Mouse (Mus musculus) E14TG2a.4 (cell line): ENCODE data around the gene Hoxd1.

Experiments
- H3K27me3 ChIP-seq: 2 replicates; pipeline ENCODE4 v1.6.1; 2014; ENCODE audit warnings: low read length, control low read depth; ENCODE audit not compliant: insufficient read depth
- H3K36me3 ChIP-seq: 2 replicates; pipeline ENCODE4 v1.6.1; 2014; ENCODE audit warnings: low read length, control low read depth; ENCODE audit not compliant: insufficient read depth
- H3K4me1 ChIP-seq: replicated peaks from 2 replicates; pipeline ENCODE4 v1.6.1; 2014; ENCODE audit warnings: low read depth, low read length, control low read depth
- H3K4me3 ChIP-seq: replicated peaks from 2 replicates; pipeline ENCODE4 v1.5.1; 2014; ENCODE audit warnings: mild to moderate bottlenecking, low read length
- H3K9me3 ChIP-seq: 2 replicates; pipeline ENCODE4 v1.6.1; 2014; ENCODE audit warnings: low read length, control low read depth
- CTCF ChIP-seq: conservative IDR thresholded peaks from 2 replicates; pipeline ENCODE4 v1.5.1; 2014; ENCODE audit warnings: low read length
- NANOG ChIP-seq: IDR thresholded peaks from 2 replicates; pipeline ENCODE4 v1.6.1; 2014; ENCODE audit warnings: borderline replicate concordance, low read length, mixed read lengths
- POU5F1 ChIP-seq: IDR thresholded peaks from 2 replicates; pipeline ENCODE4 v1.6.1; 2014; ENCODE audit warnings: low read length, borderline replicate concordance

Gene Hoxd1

DNA sequence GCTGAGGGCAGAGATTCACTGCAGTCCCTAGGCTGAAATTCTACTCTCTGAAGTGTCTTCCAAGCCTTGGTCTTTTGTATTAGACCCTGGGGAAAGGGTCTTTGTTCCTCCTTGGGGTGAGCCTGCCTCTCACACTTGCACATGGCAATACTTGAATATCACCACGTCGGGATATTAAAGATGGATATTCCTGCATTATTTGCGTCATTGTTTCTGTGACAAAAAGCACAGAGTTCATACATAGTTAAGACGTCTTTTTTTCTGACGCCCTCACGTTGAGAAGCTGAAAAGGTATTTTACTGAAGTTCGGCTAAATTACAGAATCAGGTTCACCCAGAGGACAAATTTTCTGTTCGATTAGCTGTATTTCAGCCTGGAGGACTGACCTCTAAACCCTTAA is 32.4 kb upstream of the Hoxd1 start:
- H3K36me3 ChIP-seq = no peaks in the 10 kb centered on the region
- H3K4me1 ChIP-seq = peaks cover 35% of the 10 kb centered on the region
- H3K4me3 ChIP-seq = no peak overlapping the region
- TF ChIP-seq NANOG (no peak), CTCF (no peak), POU5F1 (no peak)
- peaks cover 96% of the 10 kb centered on the region for H3K27me3 ChIP-seq
- no peaks in the 10 kb centered on the region for H3K9me3 ChIP-seq

DNA sequence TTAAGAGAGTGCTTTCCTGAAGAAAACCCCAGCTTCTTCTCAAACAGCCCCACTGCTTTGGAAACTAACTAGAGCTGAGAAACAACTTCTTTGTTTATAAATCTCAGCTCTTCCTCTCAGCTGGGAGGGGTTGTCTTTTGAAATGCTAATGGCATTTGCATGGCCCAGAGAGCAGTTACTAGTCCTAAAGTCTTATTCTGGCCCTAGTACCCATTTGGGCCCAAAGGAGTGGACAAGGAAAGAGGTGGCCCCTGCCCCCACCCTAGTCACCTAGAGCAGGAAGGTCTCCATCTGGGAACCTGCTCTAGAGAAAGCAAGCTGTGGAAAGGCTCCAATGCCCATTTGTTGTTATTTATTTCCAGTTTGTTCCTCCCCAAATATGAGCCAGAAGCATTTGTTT is 31.7 kb upstream of the Hoxd1 start:
- TF ChIP-seq NANOG (no peak), CTCF (no peak), POU5F1 (no peak)
- Histone ChIP-seq H3K4me1 (peaks cover 40% of the 10 kb centered on the region), H3K36me3 (no peaks in the 10 kb centered on the region), H3K9me3 (no peaks in the 10 kb centered on the region), H3K4me3 (no peak overlapping the region), H3K27me3 (peaks cover 96% of the 10 kb centered on the region)

DNA sequence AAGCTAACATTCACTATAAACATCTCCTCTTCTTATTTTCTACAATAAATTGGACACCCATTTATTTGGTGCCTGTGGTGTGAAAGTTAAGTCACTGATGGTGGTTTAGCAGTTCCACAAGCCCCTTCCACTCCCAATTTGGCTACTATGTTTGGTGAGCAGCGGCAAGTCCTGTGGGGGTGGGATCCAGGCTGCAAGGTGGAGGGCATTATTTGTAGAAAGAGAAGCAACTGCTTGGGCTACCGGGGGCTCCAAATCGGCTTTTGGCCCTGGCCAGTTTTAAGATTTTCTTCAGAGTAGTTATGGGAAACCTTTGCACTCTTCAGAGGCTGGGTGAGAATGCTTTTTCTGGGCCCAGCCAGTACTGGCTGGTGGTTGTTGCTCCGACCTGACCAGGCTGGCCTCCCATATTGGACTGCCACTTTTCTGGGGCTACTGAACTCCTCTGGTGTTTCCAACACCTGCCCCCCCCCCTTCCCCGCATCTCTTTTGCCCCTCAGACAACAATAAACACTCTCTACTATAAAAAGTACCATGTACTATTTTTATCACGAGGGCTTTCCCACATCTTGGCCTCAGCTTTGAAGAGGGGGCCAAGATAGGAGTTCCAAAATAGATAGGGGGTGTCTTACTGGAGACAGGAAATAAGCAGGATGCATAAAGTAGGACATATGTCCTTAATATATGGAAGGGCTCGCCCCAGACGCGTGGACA is 30.8 kb upstream of the Hoxd1 start:
- H3K36me3 ChIP-seq = no peaks in the 10 kb centered on the region
- H3K4me1 ChIP-seq = peaks cover 40% of the 10 kb centered on the region
- H3K27me3 ChIP-seq = peaks cover 96% of the 10 kb centered on the region
- TF ChIP-seq CTCF (no peak), POU5F1 (no peak), NANOG (no peak)
- H3K4me3 ChIP-seq = no peak overlapping the region
- no peaks in the 10 kb centered on the region for H3K9me3 ChIP-seq

DNA sequence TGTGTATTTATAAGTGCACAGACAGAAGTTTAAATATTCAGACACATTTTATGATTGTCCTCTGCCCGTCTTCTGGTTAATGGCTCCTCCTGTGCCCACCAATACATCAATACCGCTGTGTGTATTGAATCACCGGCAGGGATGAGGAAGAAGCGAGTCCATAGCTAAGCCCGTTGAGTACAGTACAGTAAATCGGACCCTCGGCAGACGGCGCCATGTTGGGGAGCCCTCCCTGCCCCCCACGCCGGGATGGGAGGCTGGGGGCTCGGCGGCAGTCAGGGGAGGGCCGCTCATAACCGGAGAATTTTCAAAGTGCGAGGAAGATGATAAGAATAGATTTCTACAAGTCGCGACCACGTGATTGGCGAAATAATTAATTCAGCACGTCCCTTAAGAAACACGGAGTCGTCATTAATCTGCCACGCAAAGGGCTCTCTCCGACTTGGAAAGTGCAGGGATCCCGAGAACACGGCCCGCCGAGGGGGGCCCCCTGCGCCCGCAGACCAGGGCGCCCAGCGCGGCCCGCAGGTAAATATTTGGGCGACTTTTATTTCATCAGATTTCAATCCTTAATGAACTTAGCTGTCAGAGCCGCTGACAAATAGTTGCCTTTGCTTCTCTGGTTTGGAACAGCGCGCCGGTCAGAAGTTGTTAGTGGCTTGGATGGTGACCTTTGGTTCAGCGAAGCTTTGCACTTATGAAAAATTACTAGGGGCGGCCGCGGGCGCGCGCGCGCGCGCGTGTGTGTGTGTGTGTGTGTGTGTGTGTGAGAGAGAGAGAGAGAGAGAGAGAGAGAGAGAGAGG is 30.1 kb upstream of the Hoxd1 start:
- peaks cover 40% of the 10 kb centered on the region for H3K4me1 ChIP-seq
- no peaks in the 10 kb centered on the region for H3K36me3 ChIP-seq
- TF ChIP-seq CTCF (no peak), POU5F1 (no peak), NANOG (no peak)
- no peaks in the 10 kb centered on the region for H3K9me3 ChIP-seq
- peaks cover 96% of the 10 kb centered on the region for H3K27me3 ChIP-seq
- H3K4me3 ChIP-seq = peak overlapping the region; percentile 37; the same call in 1 of the 2 replicates

DNA sequence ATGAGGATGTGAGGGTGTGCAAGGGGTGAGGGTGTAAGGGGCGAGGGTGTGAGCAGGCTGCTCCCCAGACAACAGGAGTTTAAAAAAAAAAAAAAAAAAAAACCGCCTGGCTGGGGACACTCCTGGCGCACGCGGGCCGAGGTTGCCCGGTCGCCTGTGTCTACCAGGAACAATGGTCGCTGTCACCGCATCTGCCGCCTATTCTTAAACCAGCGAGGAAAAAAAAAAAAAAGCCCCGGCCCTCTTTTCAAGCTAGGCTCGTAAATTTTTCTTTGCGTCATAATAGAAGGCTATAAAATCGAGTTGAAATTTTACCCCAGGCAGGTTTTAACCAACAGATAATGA is 29.5 kb upstream of the Hoxd1 start:
- peaks cover 96% of the 10 kb centered on the region for H3K27me3 ChIP-seq
- H3K4me1 ChIP-seq = peaks cover 35% of the 10 kb centered on the region
- 0 out of 2 replicates have a peak overlapping the region, but pooled peaks have one; percentile 37 for H3K4me3 ChIP-seq
- no peak for TF ChIP-seq NANOG
- no peaks in the 10 kb centered on the region for H3K9me3 ChIP-seq
- H3K36me3 ChIP-seq = no peaks in the 10 kb centered on the region

DNA sequence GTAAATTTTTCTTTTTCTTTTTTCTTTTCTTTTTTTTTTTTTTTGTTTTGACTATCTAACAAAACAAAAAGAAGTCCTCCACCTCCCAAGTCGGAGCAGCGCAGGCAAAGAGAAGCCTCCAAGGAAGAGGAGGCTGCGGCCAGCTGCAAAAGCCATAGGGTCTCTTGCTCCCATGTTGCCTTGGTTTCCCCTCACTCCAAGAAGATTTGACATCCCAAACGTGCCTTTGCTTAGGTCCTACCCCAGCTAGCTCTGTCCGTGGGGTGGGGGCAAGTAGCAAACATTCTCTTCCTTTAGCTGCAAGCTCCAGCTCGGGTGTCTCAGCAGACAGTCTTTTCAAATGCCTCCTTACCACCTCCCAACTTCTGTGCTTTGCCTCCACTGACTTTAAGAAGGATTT is 29.0 kb upstream of the Hoxd1 start:
- H3K4me1 ChIP-seq = peaks cover 35% of the 10 kb centered on the region
- peaks cover 97% of the 10 kb centered on the region for H3K27me3 ChIP-seq
- no peak for TF ChIP-seq POU5F1
- TF ChIP-seq CTCF = no peak
- no peak for TF ChIP-seq NANOG
- no peaks in the 10 kb centered on the region for H3K9me3 ChIP-seq
- no peak overlapping the region for H3K4me3 ChIP-seq
- no peaks in the 10 kb centered on the region for H3K36me3 ChIP-seq

DNA sequence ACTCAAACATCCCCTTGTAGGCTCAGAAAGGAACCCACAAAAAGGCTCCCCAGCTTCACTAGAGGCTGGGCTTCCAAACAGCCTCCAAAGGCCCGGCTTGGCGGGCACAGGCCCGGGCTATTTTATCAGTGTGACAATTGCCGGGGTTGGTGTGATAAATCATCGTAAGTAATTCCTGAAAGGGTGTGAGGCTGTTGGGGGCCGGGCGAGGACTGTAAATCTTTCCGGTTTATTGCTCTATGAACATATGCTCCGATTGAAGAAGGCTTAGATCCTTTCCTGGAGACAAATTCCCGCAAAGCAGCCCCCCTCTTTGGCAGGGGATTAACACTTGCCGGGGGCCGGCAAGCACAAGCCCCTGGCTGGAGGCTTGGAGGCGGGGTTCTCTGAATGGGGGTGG is 28.3 kb upstream of the Hoxd1 start:
- Histone ChIP-seq H3K36me3 (no peaks in the 10 kb centered on the region), H3K9me3 (peaks cover 3% of the 10 kb centered on the region; the same call in 1 of the 2 replicates), H3K4me3 (no peak overlapping the region), H3K27me3 (peaks cover 97% of the 10 kb centered on the region), H3K4me1 (peaks cover 40% of the 10 kb centered on the region)
- no peak for TF ChIP-seq POU5F1
- TF ChIP-seq NANOG = no peak
- TF ChIP-seq CTCF = no peak

DNA sequence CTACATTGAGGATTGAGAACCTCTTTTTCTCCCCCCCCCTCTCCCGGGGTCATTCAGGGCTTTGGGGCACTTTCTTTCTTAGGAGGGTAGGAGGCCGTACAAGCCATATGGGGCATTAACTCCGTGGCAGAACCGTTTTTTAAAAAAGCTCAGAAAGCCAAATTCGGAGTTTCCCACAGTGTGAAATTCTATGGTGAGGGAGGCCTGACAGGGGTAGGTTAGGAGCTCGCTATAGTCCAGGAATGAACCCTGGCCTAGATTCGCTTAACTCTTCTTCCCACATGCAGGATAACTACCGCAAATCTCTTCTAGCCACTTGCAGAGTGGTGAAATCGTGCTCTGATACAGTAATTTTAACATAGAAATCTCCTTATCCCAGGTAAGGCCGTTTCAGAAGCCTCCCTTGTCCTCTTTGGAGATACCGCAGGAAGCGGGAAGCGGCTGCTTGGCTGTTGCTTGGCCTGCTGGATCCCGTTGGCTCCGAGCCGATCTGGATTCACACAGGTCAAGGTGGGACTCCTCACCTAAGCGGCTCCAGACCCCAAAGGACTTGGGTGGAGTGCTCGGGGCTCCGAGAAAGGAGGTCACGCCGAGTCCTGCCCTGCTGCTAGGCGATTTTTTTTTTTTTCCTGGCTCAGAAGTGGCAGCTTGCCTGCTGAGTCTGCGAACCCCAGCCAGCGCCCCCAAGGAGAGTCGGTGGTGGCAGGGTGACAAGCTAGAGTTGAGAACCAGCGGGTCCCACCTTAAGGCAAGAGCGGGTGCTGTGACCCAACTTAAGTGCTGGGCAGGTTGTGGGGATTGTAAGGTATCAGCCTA is 27.6 kb upstream of the Hoxd1 start:
- Histone ChIP-seq H3K4me1 (peaks cover 43% of the 10 kb centered on the region), H3K27me3 (peaks cover 99% of the 10 kb centered on the region), H3K9me3 (peaks cover 3% of the 10 kb centered on the region; the same call in 1 of the 2 replicates), H3K36me3 (no peaks in the 10 kb centered on the region), H3K4me3 (no peak overlapping the region; the same call in 1 of the 2 replicates)
- TF ChIP-seq CTCF (no peak), POU5F1 (no peak), NANOG (no peak)
